Mouse (Mus musculus) heart, adult 11 months (tissue): ENCODE results near the gene Olfml2a.

Source experiments
- DNase-seq: peaks from one replicate; pipeline ENCODE4 v3.0.0; 2022

Olfml2a gene

DNA sequence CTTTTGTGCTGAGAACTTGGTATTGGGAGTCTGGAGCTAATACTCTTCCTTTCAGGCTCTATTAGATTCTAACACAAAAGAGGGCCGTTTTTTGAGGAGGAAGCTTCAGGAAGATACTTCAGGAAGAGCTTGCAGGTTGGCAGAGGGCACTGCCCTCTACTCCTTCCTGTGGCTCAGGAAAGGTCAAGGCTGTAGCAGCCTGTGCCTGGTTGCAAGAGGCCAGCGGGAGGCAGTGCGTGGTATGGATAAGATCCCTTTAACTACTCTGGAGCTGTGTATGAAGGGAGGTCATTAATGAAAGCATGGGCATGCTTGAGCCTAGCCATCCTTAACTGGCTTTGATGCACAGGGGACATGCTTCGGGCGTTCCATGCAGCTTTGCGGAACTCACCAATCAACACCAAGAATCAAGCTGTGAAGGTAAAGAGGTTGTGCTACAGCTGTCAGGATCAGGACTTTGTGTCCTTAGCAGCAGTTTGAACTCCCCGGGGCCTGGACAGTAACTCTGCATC is 81.0 kb downstream of the Olfml2a start:
- peak; percentile 84 for DNase-seq
